Mouse (Mus musculus) embryonic fibroblast, embryonic 13.5 days (primary cell): ENCODE results near the gene Mgmt. TPM values are rescaled to one million over a fixed set of nuclear protein-coding genes. Genes with fewer than 3 reads are reported as not detected.

ENCODE experiments used
- H3K27ac ChIP-seq: 2 replicates; pipeline ENCODE4 v1.5.1; 2012; ENCODE audit warnings: low read length, control low read depth, inconsistent platforms; ENCODE audit not compliant: insufficient read depth
- H3K4me1 ChIP-seq: 2 replicates; pipeline ENCODE4 v1.6.1; 2011; ENCODE audit warnings: low read length; ENCODE audit not compliant: control insufficient read depth, insufficient read depth
- H3K4me3 ChIP-seq: 2 replicates; pipeline ENCODE4 v1.5.1; 2011; ENCODE audit warnings: mild to moderate bottlenecking, control low read depth, low read length; ENCODE audit not compliant: insufficient read depth
- CTCF ChIP-seq: IDR thresholded peaks from 2 replicates; pipeline ENCODE4 v1.5.1; 2011; ENCODE audit warnings: mild to moderate bottlenecking, control low read depth, low read length, moderate library complexity, borderline replicate concordance; ENCODE audit not compliant: insufficient read depth
- POLR2A ChIP-seq: IDR thresholded peaks from 2 replicates; pipeline ENCODE4 v1.6.1; 2011; ENCODE audit warnings: low read depth, mild to moderate bottlenecking, control low read depth, low read length, moderate library complexity
- polyA plus RNA-seq: library from polyadenylated mRNA; stranded (reverse); fragments of >200 nt; gene quantifications from 2 replicates; pipeline ENCODE4 v1.2.4, GENCODE M21; 2011; ENCODE audit warnings: low read depth; ENCODE audit not compliant: missing spikeins, insufficient read length

Mgmt gene
- polyA plus RNA-seq, 1 experiment = 10.2 TPM

- Histone ChIP-seq H3K4me3 (no peak overlapping the region), H3K4me1 (no peaks in the 10 kb centered on the region), H3K27ac (no peak overlapping the region)
- TF ChIP-seq CTCF (no peak), POLR2A (no peak)
Observed at GRCm38 (mm10) chr7:137066997-137067396, 172.6 kb downstream of the Mgmt start.

DNA sequence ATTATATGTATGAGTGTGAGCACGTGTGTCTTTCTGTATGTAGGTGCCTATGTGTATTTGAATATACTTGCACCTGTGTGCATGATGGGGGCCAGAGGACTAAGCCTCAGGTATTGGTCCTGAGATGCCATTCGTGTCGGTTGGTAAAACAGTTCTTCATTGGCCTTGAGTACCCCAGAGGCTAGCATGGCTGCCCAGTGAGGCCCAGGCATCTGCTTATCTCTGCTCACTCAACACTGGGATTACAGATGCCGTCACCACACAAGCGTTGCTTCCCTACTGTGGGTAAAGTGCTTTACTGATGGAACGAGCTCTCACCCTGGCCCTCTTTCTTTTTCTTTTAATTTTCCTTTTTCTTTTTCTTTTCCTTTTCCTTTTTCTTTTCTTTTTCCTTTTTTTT is 173.3 kb downstream of the Mgmt start:
- Histone ChIP-seq H3K27ac (no peak overlapping the region), H3K4me3 (no peak overlapping the region), H3K4me1 (no peaks in the 10 kb centered on the region)
- TF ChIP-seq POLR2A (no peak), CTCF (no peak)

DNA sequence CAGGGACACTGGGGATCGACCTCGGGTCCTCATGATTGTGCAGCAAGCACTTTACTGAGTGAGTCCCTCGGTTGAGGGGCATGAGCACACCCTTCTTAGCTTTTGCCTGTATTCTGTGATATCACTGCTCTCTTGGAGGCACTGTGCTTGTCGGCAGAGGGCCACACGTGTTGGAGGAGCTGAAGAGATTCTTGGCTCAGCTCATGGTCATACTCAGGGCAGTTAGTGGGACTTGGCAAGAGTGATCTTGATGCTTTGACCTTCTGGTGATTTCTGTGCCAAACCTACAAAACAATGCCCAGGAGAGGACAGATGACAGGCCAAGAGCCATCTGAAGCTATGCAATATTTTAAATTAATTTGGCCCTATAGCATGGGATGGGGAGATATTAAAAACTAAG is 174.4 kb downstream of the Mgmt start:
- TF ChIP-seq CTCF (no peak), POLR2A (no peak)
- no peaks in the 10 kb centered on the region for H3K4me1 ChIP-seq
- H3K4me3 ChIP-seq = no peak overlapping the region
- H3K27ac ChIP-seq = no peak overlapping the region

DNA sequence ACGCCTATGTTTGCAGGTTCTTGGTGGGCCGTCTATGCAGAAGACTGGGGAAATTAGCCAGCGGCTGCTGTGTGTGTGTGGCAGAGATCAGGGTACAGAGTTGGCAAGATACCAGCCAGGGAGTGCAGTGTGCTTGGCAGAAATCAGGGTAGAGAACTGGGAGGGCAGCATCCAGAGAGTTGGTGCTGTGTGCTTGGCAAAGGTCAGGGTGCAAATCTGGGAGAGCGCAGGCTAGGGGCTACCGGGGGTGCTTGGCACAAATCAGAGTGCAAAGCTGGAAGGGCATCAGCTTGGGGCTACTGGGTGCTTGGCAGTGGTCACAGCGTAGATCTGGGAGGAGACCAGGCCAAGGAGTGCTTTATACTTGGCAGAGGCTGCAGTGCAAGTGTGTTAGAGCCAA is 175.4 kb downstream of the Mgmt start:
- Histone ChIP-seq H3K4me1 (no peaks in the 10 kb centered on the region), H3K27ac (no peak overlapping the region), H3K4me3 (no peak overlapping the region)
- TF ChIP-seq POLR2A = no peak
- TF ChIP-seq CTCF = no peak

- TF ChIP-seq POLR2A (no peak), CTCF (no peak)
- no peak overlapping the region for H3K27ac ChIP-seq
- H3K4me1 ChIP-seq = no peaks in the 10 kb centered on the region
- no peak overlapping the region for H3K4me3 ChIP-seq
Observed at GRCm38 (mm10) chr7:137071346-137071745, 176.9 kb downstream of the Mgmt start.

DNA sequence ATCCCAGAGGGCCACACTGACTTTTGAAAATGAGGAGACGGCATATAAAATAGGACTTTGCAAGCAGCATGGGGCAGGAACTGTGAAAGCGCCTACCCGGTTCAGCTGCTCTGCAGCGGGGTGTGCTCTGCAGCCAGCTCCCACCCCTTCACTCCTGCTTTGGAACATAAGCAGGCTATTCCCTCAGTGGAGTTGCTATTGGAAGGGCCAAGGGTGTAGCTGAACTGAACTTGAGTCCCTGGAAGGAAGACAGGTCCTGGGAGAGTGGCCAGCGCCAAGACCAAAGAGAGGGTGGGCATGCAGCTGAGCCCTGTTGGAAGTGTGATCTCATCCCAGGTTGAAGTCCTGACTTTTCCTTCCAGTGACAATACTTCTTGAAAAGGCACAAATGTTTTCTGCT is 179.5 kb downstream of the Mgmt start:
- Histone ChIP-seq H3K4me1 (no peaks in the 10 kb centered on the region), H3K27ac (no peak overlapping the region), H3K4me3 (no peak overlapping the region)
- TF ChIP-seq CTCF (no peak), POLR2A (no peak)

DNA sequence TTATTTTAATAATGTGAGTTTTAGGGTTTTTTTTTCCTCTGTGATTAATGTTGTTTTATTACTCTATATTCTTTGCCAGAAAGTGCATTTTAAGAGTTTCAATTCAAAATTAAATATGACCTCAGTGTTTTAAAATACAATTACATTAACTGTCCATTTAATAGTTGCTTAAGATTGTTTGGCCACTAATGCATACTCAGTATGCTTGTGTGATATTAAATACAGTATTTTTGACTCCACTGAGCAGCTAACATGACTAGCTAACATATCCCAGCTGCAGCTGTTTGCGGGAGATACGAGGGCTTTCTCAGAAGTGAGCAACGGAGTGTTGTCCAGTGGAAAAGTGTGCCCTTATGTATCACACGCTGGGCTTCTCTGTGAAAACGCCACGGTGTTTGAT is 179.9 kb downstream of the Mgmt start:
- H3K27ac ChIP-seq = no peak overlapping the region
- TF ChIP-seq POLR2A (no peak), CTCF (no peak)
- no peaks in the 10 kb centered on the region for H3K4me1 ChIP-seq
- H3K4me3 ChIP-seq = no peak overlapping the region

- H3K27ac ChIP-seq = no peak overlapping the region
- no peaks in the 10 kb centered on the region for H3K4me1 ChIP-seq
- H3K4me3 ChIP-seq = no peak overlapping the region
- TF ChIP-seq POLR2A (no peak), CTCF (no peak)
Observed at GRCm38 (mm10) chr7:137075301-137075700, 180.9 kb downstream of the Mgmt start.

- Histone ChIP-seq H3K27ac (no peak overlapping the region), H3K4me3 (no peak overlapping the region), H3K4me1 (0 out of 2 replicates have a peak, but pooled peaks cover under 1% of the 10 kb centered on the region)
- no peak for TF ChIP-seq POLR2A
- TF ChIP-seq CTCF = no peak
Observed at GRCm38 (mm10) chr7:137080171-137080570, 185.8 kb downstream of the Mgmt start.

DNA sequence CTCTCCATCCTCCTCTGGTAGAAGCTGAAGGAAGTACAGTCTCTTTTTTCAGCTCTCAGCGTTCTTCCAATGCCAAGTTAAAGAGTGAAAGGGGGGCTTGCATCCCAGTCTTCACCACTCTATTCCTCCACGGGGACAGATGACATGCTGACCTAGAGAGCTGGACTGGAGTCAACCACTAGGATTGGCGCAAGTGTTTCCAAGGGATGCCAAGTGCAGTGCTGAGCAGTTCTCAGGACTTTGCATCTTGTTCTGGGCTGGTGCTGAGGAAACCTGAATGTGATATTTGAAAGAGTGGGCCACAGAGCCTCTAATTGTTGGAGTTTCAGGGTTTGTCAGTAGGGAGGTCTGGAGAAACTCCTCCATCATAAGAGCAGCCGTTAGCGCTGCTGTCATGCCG is 187.8 kb downstream of the Mgmt start:
- Histone ChIP-seq H3K4me1 (peaks cover 11% of the 10 kb centered on the region), H3K27ac (no peak overlapping the region), H3K4me3 (no peak overlapping the region)
- TF ChIP-seq CTCF = no peak
- TF ChIP-seq POLR2A = no peak

- Histone ChIP-seq H3K4me1 (peaks cover 17% of the 10 kb centered on the region), H3K4me3 (no peak overlapping the region), H3K27ac (no peak overlapping the region)
- TF ChIP-seq CTCF = no peak
- no peak for TF ChIP-seq POLR2A
Observed at GRCm38 (mm10) chr7:137084651-137085050, 190.2 kb downstream of the Mgmt start.
